Mouse (Mus musculus): ENCODE measurements around the gene H2al2a. TPM values are rescaled to one million over a fixed set of nuclear protein-coding genes. Genes with fewer than 3 reads are reported as not detected.
A peak's percentile ranks its signal among the peaks of the same experiment; 100 is the strongest.

Gene H2al2a
- polyA plus RNA-seq, 1 experiment from 2014 or later, result not detected

- Histone ChIP-seq H3K27ac (no peak overlapping the region), H3K36me3 (ENCODE audit: poor library complexity, severe bottlenecking) (no peaks in the 10 kb centered on the region), H3K9me3 (replicated peaks) (no peaks in the 10 kb centered on the region), H3K4me1 (peaks cover 72% of the 10 kb centered on the region), H3K27me3 (no peaks in the 10 kb centered on the region), H3K9ac (peak overlapping the region; percentile 87; the same call in 1 of the 2 replicates), H3K4me2 (peak overlapping the region; percentile 93), H3K4me3 (no peak overlapping the region)
- ATAC-seq, result no peak
- WGBS, result 28% methylated on average over 10 of the region's 10 CpGs
Observed at GRCm38 (mm10) chr2:18034371-18035250, 37.9 kb upstream of the H2al2a start.

GRCm38 (mm10) chr2:18033166-18034108, 36.7 kb upstream of the H2al2a start:
- peak overlapping the region; percentile 93 for H3K4me2 ChIP-seq
- H3K9me3 ChIP-seq (replicated peaks), result no peaks in the 10 kb centered on the region
- no peaks in the 10 kb centered on the region for H3K36me3 ChIP-seq (ENCODE audit: poor library complexity, severe bottlenecking)
- WGBS, result 20% methylated on average over 10 of the region's 10 CpGs
- no peaks in the 10 kb centered on the region for H3K27me3 ChIP-seq
- peak overlapping the region; percentile 28; the same call in 1 of the 2 replicates for H3K27ac ChIP-seq
- peak overlapping the region; percentile 44; the same call in 1 of the 2 replicates for H3K4me3 ChIP-seq
- peak; percentile 9; the same call in 1 of the 2 replicates for ATAC-seq
- H3K4me1 ChIP-seq, result peaks cover 65% of the 10 kb centered on the region
- H3K9ac ChIP-seq, result peak overlapping the region; percentile 87

DNA sequence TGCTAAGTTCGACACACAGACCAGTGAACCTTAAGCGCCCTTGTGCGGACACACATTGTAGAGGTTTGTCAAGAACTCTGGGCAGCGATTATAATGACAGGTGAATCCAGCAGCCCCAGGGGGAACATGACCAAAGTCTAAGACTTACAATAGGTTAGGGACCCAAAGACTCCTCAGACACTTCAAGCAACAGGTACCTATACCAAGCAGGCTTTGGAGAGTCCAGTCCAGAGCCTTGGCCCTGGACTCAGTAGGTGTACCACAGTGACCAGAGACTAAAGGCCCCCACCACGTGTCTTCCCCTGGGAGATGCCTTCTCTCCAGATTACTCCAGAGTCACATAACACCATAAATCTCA, 35.8 kb upstream of the H2al2a start:
- Histone ChIP-seq H3K27me3 (no peaks in the 10 kb centered on the region), H3K4me2 (peak overlapping the region; percentile 93), H3K4me3 (peak overlapping the region; percentile 44; the same call in 1 of the 2 replicates), H3K4me1 (peaks cover 56% of the 10 kb centered on the region), H3K27ac (no peak overlapping the region), H3K9ac (peak overlapping the region; percentile 87), H3K9me3 (replicated peaks) (no peaks in the 10 kb centered on the region), H3K36me3 (ENCODE audit: poor library complexity, severe bottlenecking) (no peaks in the 10 kb centered on the region)
- ATAC-seq, result no peak
- WGBS, result 27% methylated on average over 5 of the region's 5 CpGs

- Histone ChIP-seq H3K4me3 (peak overlapping the region; percentile 44), H3K36me3 (ENCODE audit: poor library complexity, severe bottlenecking) (no peaks in the 10 kb centered on the region), H3K27ac (peak overlapping the region; percentile 46), H3K4me1 (peaks cover 58% of the 10 kb centered on the region), H3K27me3 (no peaks in the 10 kb centered on the region), H3K9me3 (replicated peaks) (no peaks in the 10 kb centered on the region), H3K9ac (peak overlapping the region; percentile 87), H3K4me2 (peak overlapping the region; percentile 93)
- WGBS, result 1% methylated on average over 32 of the region's 34 CpGs
- no peak for ATAC-seq
Observed at GRCm38 (mm10) chr2:18031831-18032537, 35.2 kb upstream of the H2al2a start.

GRCm38 (mm10) chr2:18031271-18031821, 34.6 kb upstream of the H2al2a start:
- peak overlapping the region; percentile 49 for H3K27ac ChIP-seq
- 2% methylated on average over 26 of the region's 26 CpGs for WGBS

DNA sequence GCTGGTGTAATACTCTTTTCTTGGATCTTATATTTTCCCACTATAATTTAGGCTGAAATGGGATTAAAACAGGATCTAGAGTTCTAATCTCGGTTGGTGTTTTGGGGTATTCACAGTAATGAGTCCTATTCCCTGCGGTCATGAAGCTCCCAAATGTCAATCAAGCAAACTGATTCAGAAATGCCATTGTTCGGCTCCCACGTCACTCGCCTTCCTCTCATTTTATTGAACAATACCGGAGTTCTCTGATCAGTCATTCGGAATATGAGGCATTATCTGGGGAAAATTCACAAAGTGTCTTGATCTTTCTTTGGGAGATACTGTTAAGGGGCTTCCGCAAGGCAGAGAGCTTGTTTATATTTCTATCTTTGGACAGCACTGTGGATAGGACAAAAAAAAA, 33.8 kb upstream of the H2al2a start:
- WGBS, result 7% methylated on average over 8 of the region's 8 CpGs
- Histone ChIP-seq H3K4me2 (peak overlapping the region; percentile 93), H3K27ac (peak overlapping the region; percentile 48), H3K27me3 (no peaks in the 10 kb centered on the region), H3K4me1 (peaks cover 72% of the 10 kb centered on the region), H3K36me3 (ENCODE audit: poor library complexity, severe bottlenecking) (no peaks in the 10 kb centered on the region), H3K9ac (peak overlapping the region; percentile 87), H3K4me3 (peak overlapping the region; percentile 44; the same call in 1 of the 2 replicates), H3K9me3 (replicated peaks) (no peaks in the 10 kb centered on the region)
- no peak for ATAC-seq

More at GRCm38 (mm10) chr2:18031271-18031821, 34.6 kb upstream of the H2al2a start:
- Histone ChIP-seq H3K9me3 (replicated peaks) (no peaks in the 10 kb centered on the region), H3K27me3 (no peaks in the 10 kb centered on the region), H3K4me1 (peaks cover 65% of the 10 kb centered on the region), H3K36me3 (ENCODE audit: poor library complexity, severe bottlenecking) (no peaks in the 10 kb centered on the region), H3K4me3 (peak overlapping the region; percentile 44), H3K4me2 (peak overlapping the region; percentile 93), H3K9ac (peak overlapping the region; percentile 87)
- no peak for ATAC-seq

GRCm38 (mm10) chr2:18029656-18030055, 32.9 kb upstream of the H2al2a start:
- WGBS, result 25% methylated on average over 7 of the region's 7 CpGs
- Histone ChIP-seq H3K4me1 (peaks cover 77% of the 10 kb centered on the region), H3K27ac (peak overlapping the region; percentile 17), H3K36me3 (ENCODE audit: poor library complexity, severe bottlenecking) (no peaks in the 10 kb centered on the region), H3K27me3 (no peaks in the 10 kb centered on the region), H3K9ac (peak overlapping the region; percentile 17; the same call in 1 of the 2 replicates), H3K4me3 (peak overlapping the region; percentile 11; the same call in 1 of the 2 replicates), H3K4me2 (peak overlapping the region; percentile 47), H3K9me3 (replicated peaks) (no peaks in the 10 kb centered on the region)
- ATAC-seq, result no peak

DNA sequence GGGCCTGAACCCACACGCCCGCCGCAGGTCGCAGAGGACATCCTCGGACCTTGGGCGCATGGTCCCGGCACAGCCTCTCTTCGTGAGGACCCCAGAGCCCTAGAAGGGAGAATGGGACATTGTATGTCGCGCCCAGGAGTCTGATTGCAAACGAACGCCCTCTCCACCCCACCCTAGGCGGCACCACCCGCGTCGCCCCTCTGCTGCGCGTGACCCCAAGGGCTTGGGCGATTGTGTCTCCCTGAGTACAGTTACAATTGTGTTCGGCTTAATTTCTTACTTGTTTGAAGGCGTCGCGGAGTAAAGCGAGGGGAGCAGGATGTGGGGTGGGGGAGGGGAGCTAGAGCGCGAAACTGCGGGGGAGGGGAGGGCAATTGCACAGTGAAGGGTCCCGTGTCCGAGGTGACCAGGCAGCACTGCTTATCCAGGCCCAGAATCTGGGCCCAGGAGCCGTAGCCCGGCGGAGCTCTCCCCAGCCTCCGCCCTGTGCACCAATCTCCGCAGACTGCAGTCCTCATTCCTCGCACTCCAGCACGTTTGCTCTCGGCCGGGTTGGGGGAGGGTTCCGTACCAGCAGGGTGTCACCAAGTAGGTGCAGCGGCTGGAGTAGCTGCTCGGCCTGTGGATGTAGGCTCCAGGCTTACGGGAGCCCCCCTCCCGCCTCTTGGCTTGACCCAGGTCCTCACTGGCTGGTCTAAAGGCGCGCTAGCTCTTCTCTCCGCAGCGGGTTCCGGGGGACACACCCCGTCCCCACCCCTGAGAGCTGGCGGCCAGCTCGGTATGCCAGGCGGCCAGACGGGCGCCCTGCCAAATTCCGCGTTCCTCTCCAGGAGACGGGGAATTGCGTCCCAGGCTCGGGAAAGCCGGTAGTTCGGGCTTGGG, 31.6 kb upstream of the H2al2a start:
- WGBS, result under 1% methylated on average over 60 of the region's 61 CpGs
- H3K4me1 ChIP-seq, result peaks cover 75% of the 10 kb centered on the region
- peak; percentile 65 for ATAC-seq

GRCm38 (mm10) chr2:18027448-18028139, 30.8 kb upstream of the H2al2a start:
- Histone ChIP-seq H3K27me3 (no peaks in the 10 kb centered on the region), H3K4me3 (peak overlapping the region; percentile 60), H3K9ac (peak overlapping the region; percentile 94), H3K4me2 (peak overlapping the region; percentile 99), H3K4me1 (peaks cover 68% of the 10 kb centered on the region), H3K36me3 (ENCODE audit: poor library complexity, severe bottlenecking) (no peaks in the 10 kb centered on the region), H3K27ac (peak overlapping the region; percentile 99), H3K9me3 (replicated peaks) (no peaks in the 10 kb centered on the region)
- WGBS, result 0% methylated on average over 44 of the region's 44 CpGs
- ATAC-seq, result peak; percentile 90

More for the DNA sequence above, 31.6 kb upstream of the H2al2a start:
- H3K9me3 ChIP-seq (replicated peaks), result no peaks in the 10 kb centered on the region
- peak overlapping the region; percentile 60 for H3K4me3 ChIP-seq
- peak overlapping the region; percentile 99 for H3K4me2 ChIP-seq
- H3K27me3 ChIP-seq, result no peaks in the 10 kb centered on the region
- H3K27ac ChIP-seq, result peak overlapping the region; percentile 99
- peak overlapping the region; percentile 94 for H3K9ac ChIP-seq
- H3K36me3 ChIP-seq (ENCODE audit: poor library complexity, severe bottlenecking), result no peaks in the 10 kb centered on the region

Measured in forebrain, embryonic 13.5 days (tissue).